Mouse (Mus musculus): ENCODE data around the gene Eaf2. TPM values are rescaled to one million over a fixed set of nuclear protein-coding genes. Genes with fewer than 3 reads are reported as not detected.

The Eaf2 gene
- total and polyA plus RNA-seq, 3 experiments: 0.47 to 2.4 (median 1.4) TPM

DNA sequence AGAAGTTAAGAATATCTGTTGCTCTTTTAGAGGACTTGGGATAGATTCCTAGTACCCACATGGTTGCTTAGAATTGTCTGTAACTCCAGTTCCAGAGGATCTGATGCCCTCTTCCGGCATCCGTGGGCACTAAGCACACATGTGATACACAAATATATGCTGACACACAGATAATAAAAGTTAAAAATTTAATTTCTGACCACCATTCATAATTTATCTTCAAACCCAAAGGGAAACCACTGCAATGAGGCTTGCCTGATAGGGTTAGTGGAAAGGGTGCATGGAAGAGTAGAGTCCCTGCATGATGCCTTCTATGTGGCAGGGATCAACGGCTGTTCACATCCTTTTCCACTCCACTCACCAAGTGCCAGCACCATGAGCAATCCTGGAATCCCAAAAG lies 103.1 kb downstream of the Eaf2 start:
- Histone ChIP-seq H3K36me3 (replicated peaks) (no peaks in the 10 kb centered on the region), H3K4me1 (ENCODE audit: insufficient read depth, low read depth, low read length) (peaks cover 10% of the 10 kb centered on the region; the same call in 1 of the 2 replicates), H3K27me3 (ENCODE audit: insufficient read depth, low read length) (peaks cover 6% of the 10 kb centered on the region; the same call in 1 of the 2 replicates), H3K9me3 (replicated peaks) (no peaks in the 10 kb centered on the region), H3K4me3 (ENCODE audit: low read depth, low read length) (no peak overlapping the region)
- no peak for ATAC-seq (ENCODE audit: extremely low read depth, insufficient number of reproducible peaks, low FRiP score, poor library complexity, severe bottlenecking)
- DNase-seq (ENCODE audit: low spot score): no peak
- no peak for TF ChIP-seq GATA1 (IDR thresholded peaks at IDR 0.05; ENCODE audit: borderline replicate concordance, low read length)
- no peak for TF ChIP-seq POLR2AphosphoS5 (IDR thresholded peaks at IDR 0.05; ENCODE audit: insufficient replicate concordance, low read depth, low read length)
- TF ChIP-seq CTCF (IDR thresholded peaks at IDR 0.05; ENCODE audit: low read depth, low read length): no peak
- no peak for TF ChIP-seq GATA2 (IDR thresholded peaks at IDR 0.05; ENCODE audit: borderline replicate concordance, low read depth, low read length)
- no peak for TF ChIP-seq TAL1 (conservative IDR thresholded peaks at IDR 0.05; ENCODE audit: low read depth, low read length)

DNA sequence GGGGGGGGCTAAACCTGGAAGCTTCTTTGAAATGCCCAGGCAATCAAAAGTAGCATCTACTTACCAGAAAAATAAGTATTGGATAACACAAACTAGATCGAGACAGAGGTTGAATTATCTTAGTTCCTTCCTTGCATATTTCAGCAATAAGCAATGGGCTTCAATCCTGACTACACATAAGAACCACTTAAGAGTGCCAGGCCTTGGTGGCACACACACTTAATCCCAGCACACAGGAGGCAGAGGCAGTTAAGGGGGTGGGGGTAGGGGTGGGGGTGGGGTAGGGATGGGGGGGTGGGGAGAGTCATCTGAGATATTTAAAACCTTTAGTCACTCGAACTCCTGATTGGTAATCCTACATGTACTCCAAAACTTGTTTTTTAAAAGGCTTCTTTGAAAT lies 103.6 kb downstream of the Eaf2 start:
- no peak for TF ChIP-seq GATA1 (IDR thresholded peaks at IDR 0.05; ENCODE audit: borderline replicate concordance, low read length)
- TF ChIP-seq TAL1 (conservative IDR thresholded peaks at IDR 0.05; ENCODE audit: low read depth, low read length): no peak
- TF ChIP-seq CTCF (IDR thresholded peaks at IDR 0.05; ENCODE audit: low read depth, low read length): no peak
- no peak for TF ChIP-seq POLR2AphosphoS5 (IDR thresholded peaks at IDR 0.05; ENCODE audit: insufficient replicate concordance, low read depth, low read length)
- DNase-seq (ENCODE audit: low spot score) (no peak), ATAC-seq (ENCODE audit: extremely low read depth, insufficient number of reproducible peaks, low FRiP score, poor library complexity, severe bottlenecking) (no peak)
- Histone ChIP-seq H3K27me3 (ENCODE audit: insufficient read depth, low read length) (peaks cover 6% of the 10 kb centered on the region; the same call in 1 of the 2 replicates), H3K36me3 (replicated peaks) (no peaks in the 10 kb centered on the region), H3K4me1 (ENCODE audit: insufficient read depth, low read depth, low read length) (peaks cover 10% of the 10 kb centered on the region; the same call in 1 of the 2 replicates), H3K4me3 (ENCODE audit: low read depth, low read length) (no peak overlapping the region), H3K9me3 (replicated peaks) (no peaks in the 10 kb centered on the region)

DNA sequence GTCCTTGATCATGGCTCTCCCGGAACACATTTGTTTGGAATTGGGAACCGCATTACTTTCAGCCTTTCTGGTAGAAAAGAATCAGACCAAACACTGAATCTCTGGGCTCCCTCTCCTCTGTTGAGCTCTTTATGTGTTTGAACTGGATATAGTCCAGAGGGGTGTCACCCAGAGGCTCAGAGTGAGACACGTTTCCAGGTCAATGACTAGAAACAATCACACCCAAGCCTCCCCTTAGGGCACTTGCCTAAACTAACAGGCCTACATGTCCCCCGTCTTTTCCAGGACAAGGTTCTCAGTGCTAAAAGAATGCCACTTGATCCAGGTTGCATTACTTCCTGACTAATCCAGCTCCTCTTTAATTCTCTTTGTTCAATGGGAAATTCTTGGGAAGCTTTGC lies 104.0 kb downstream of the Eaf2 start:
- ATAC-seq (ENCODE audit: extremely low read depth, insufficient number of reproducible peaks, low FRiP score, poor library complexity, severe bottlenecking) (no peak), DNase-seq (ENCODE audit: low spot score) (no peak)
- TF ChIP-seq CTCF (IDR thresholded peaks at IDR 0.05; ENCODE audit: low read depth, low read length) (no peak), GATA1 (IDR thresholded peaks at IDR 0.05; ENCODE audit: borderline replicate concordance, low read length) (no peak), POLR2AphosphoS5 (IDR thresholded peaks at IDR 0.05; ENCODE audit: insufficient replicate concordance, low read depth, low read length) (no peak), GATA2 (IDR thresholded peaks at IDR 0.05; ENCODE audit: borderline replicate concordance, low read depth, low read length) (no peak), TAL1 (conservative IDR thresholded peaks at IDR 0.05; ENCODE audit: low read depth, low read length) (no peak)

DNA sequence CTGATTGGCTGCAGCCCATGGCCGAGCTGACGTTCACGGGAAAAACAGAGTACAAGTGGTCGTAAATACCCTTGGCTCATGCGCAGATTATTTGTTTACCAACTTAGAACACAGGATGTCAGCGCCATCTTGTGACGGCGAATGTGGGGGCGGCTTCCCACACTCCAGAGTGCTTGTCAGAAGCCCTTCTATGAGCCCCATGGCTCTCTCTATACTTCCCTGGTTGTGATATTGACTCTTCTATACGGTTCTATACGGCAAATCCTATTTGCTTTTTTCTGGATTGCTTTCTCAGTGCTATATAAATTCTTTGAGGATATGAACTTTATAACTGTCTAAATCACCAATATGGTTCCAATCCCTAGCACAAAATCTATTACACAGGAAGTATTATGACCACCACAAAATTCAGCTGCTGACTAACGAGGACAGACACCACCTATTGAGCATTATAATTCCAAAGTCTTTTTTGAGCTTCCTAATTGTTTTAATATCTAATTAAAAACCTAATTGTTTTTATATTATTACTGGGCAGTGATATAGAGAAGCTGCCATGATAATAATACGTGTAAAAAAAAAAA lies 104.5 kb downstream of the Eaf2 start:
- DNase-seq (ENCODE audit: low spot score) (no peak), ATAC-seq (ENCODE audit: extremely low read depth, insufficient number of reproducible peaks, low FRiP score, poor library complexity, severe bottlenecking) (peak; percentile 68)
- H3K36me3 ChIP-seq (replicated peaks): no peaks in the 10 kb centered on the region
- no peak for TF ChIP-seq POLR2AphosphoS5 (IDR thresholded peaks at IDR 0.05; ENCODE audit: insufficient replicate concordance, low read depth, low read length)
- no peak for TF ChIP-seq GATA1 (IDR thresholded peaks at IDR 0.05; ENCODE audit: borderline replicate concordance, low read length)
- TF ChIP-seq CTCF (IDR thresholded peaks at IDR 0.05; ENCODE audit: low read depth, low read length): no peak
- TF ChIP-seq GATA2 (IDR thresholded peaks at IDR 0.05; ENCODE audit: borderline replicate concordance, low read depth, low read length): no peak
- no peak for TF ChIP-seq TAL1 (conservative IDR thresholded peaks at IDR 0.05; ENCODE audit: low read depth, low read length)
- H3K4me3 ChIP-seq (ENCODE audit: low read depth, low read length): no peak overlapping the region
- H3K27me3 ChIP-seq (ENCODE audit: insufficient read depth, low read length): no peaks in the 10 kb centered on the region
- no peaks in the 10 kb centered on the region for H3K9me3 ChIP-seq (replicated peaks)
- H3K4me1 ChIP-seq (ENCODE audit: insufficient read depth, low read depth, low read length): peaks cover 10% of the 10 kb centered on the region; the same call in 1 of the 2 replicates

More for the DNA sequence above, 104.0 kb downstream of the Eaf2 start:
- no peak overlapping the region for H3K4me3 ChIP-seq (ENCODE audit: low read depth, low read length)
- H3K27me3 ChIP-seq (ENCODE audit: insufficient read depth, low read length): peaks cover 5% of the 10 kb centered on the region; the same call in 1 of the 2 replicates
- peaks cover 10% of the 10 kb centered on the region; the same call in 1 of the 2 replicates for H3K4me1 ChIP-seq (ENCODE audit: insufficient read depth, low read depth, low read length)
- H3K36me3 ChIP-seq (replicated peaks): no peaks in the 10 kb centered on the region
- H3K9me3 ChIP-seq (replicated peaks): no peaks in the 10 kb centered on the region

DNA sequence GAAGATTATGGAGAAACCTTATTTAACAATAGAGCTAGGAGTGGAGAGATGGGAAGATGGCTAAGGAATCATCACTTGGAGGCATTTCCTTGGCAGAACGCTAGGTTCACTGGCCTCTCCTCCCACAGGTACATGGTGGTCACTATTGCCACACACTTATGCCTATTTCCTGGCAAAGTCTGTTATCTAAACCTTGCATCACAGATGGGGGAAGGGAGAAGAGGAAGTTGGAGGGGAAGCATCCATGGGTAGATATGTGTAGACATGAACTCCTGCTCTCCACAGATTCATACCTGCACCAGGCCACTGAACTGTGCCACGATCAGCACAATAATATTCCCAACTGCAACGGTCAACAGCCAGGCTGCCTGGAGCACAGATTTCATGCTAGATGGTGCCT lies 122.8 kb downstream of the Eaf2 start:
- Histone ChIP-seq H3K27me3 (ENCODE audit: insufficient read depth, low read length) (no peaks in the 10 kb centered on the region), H3K4me1 (ENCODE audit: insufficient read depth, low read depth, low read length) (peaks cover 9% of the 10 kb centered on the region), H3K36me3 (replicated peaks) (peaks cover 63% of the 10 kb centered on the region), H3K4me3 (ENCODE audit: low read depth, low read length) (no peak overlapping the region), H3K9me3 (replicated peaks) (no peaks in the 10 kb centered on the region)
- no peak for ATAC-seq (ENCODE audit: extremely low read depth, insufficient number of reproducible peaks, low FRiP score, poor library complexity, severe bottlenecking)
- no peak for DNase-seq (ENCODE audit: low spot score)
- TF ChIP-seq GATA1 (IDR thresholded peaks at IDR 0.05; ENCODE audit: borderline replicate concordance, low read length): no peak
- no peak for TF ChIP-seq POLR2AphosphoS5 (IDR thresholded peaks at IDR 0.05; ENCODE audit: insufficient replicate concordance, low read depth, low read length)
- no peak for TF ChIP-seq CTCF (IDR thresholded peaks at IDR 0.05; ENCODE audit: low read depth, low read length)

DNA sequence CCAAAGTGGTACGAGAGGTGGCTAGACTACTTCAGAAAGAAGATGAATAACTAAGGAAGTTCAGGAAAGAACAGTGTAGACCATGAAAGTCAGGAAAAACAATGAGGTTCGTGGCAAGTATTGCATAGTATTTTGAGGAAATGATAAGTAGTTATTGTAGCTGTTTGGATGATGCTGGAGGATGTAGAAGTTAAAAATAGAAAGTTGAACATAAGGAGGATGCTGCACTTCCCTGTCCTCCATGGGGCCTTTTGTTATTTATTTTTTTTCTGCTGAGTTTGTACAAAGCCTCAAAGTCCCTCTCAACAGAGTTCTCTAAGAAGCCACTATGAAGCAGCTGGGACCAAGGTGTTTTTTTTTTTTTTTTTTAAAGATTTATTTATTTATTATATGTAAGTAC lies 127.0 kb downstream of the Eaf2 start:
- Histone ChIP-seq H3K27me3 (ENCODE audit: insufficient read depth, low read length) (no peaks in the 10 kb centered on the region), H3K4me3 (ENCODE audit: low read depth, low read length) (no peak overlapping the region), H3K36me3 (replicated peaks) (peaks cover 29% of the 10 kb centered on the region), H3K9me3 (replicated peaks) (no peaks in the 10 kb centered on the region), H3K4me1 (ENCODE audit: insufficient read depth, low read depth, low read length) (peaks cover 9% of the 10 kb centered on the region)
- DNase-seq (ENCODE audit: low spot score): no peak
- TF ChIP-seq POLR2AphosphoS5 (IDR thresholded peaks at IDR 0.05; ENCODE audit: insufficient replicate concordance, low read depth, low read length): no peak
- no peak for TF ChIP-seq TAL1 (conservative IDR thresholded peaks at IDR 0.05; ENCODE audit: low read depth, low read length)
- no peak for TF ChIP-seq CTCF (IDR thresholded peaks at IDR 0.05; ENCODE audit: low read depth, low read length)
- no peak for TF ChIP-seq GATA1 (IDR thresholded peaks at IDR 0.05; ENCODE audit: borderline replicate concordance, low read length)
- TF ChIP-seq GATA2 (IDR thresholded peaks at IDR 0.05; ENCODE audit: borderline replicate concordance, low read depth, low read length): no peak
- ATAC-seq (ENCODE audit: extremely low read depth, insufficient number of reproducible peaks, low FRiP score, poor library complexity, severe bottlenecking): no peak
